Mouse (Mus musculus) Patski (cell line): ENCODE measurements around the gene Ccl25. TPM values are rescaled to one million over a fixed set of nuclear protein-coding genes. Genes with fewer than 3 reads are reported as not detected.

Experiments used
- ATAC-seq: fragments of 100-300 bp; one replicate; pipeline ENCODE4 v1.8.0; 2021
- CTCF ChIA-PET: fragments of 350-600 bp; sonication (Branson Sonifier 250); formaldehyde crosslinking; loops from one replicate; lab custom pipeline; 2022; ENCODE audit warnings: inconsistent platforms; lab: Charles Lee
- POLR2A ChIA-PET: fragments of 350-600 bp; sonication (Branson Sonifier 250); formaldehyde crosslinking; loops from one replicate; lab custom pipeline; 2022; ENCODE audit warnings: antibody characterized with exemption, inconsistent platforms; lab: Charles Lee
- DNase-seq: peaks from one replicate; pipeline ENCODE4 v3.0.0-alpha.2; 2011; ENCODE audit warnings: low read depth, low spot score
- H3K27me3 ChIP-seq: fragments of 371-371 bp; one replicate; pipeline ENCODE4 v1.5.1; 2021
- CTCF ChIP-seq: fragments of 100-300 bp; IDR thresholded peaks from one replicate; pipeline ENCODE4 v1.5.1; 2021
- in situ Hi-C: fragments of 300-500 bp; cut with MboI; formaldehyde crosslinking; loops from 3 replicates; pipeline ENCODE4 v1.11.1; 2018; ENCODE audit warnings: low pct_unique_long_range_greater_than_20kb, mixed read lengths
- polyA plus RNA-seq: library from polyadenylated mRNA; unstranded; gene quantifications from one replicate; pipeline ENCODE4 v1.2.3, GENCODE M21; 2021

Ccl25 gene
- polyA plus RNA-seq, 1 experiment from 2014 or later = 5.6 TPM

GRCm38 (mm10) chr8:4355455-4355854 lies 30.4 kb downstream of the Ccl25 start:
- DNase-seq (no peak), ATAC-seq (no peak)
- H3K27me3 ChIP-seq = no peaks in the 10 kb centered on the region
- ChIA-PET POLR2A (no interaction called here), CTCF (interaction anchor here (0.7 to 1.3 kb wide), 2 partner anchors 18 to 33 kb away, joined by 3 read pairs; no protein-coding TSS in a partner anchor)
- in situ Hi-C loops = loop anchor here (25.0 kb wide), 1 partner anchor 643 kb away; the partner anchor contains the start of gene Clec4g
- no peak for TF ChIP-seq CTCF

- no peak for ATAC-seq
- no peak for DNase-seq
- ChIA-PET POLR2A (no interaction called here), CTCF (no interaction called here)
- H3K27me3 ChIP-seq = no peaks in the 10 kb centered on the region
- no peak for TF ChIP-seq CTCF
- in situ Hi-C loops = loop anchor here (25.0 kb wide), 1 partner anchor 647 kb away; the partner anchor contains the start of gene Clec4g
Observed at GRCm38 (mm10) chr8:4359362-4359761, 34.4 kb downstream of the Ccl25 start.

GRCm38 (mm10) chr8:4360922-4361321 lies 35.9 kb downstream of the Ccl25 start:
- ATAC-seq (no peak), DNase-seq (no peak)
- POLR2A ChIA-PET = no interaction called here
- in situ Hi-C loops = loop anchor here (25.0 kb wide), 1 partner anchor 649 kb away; the partner anchor contains the start of gene Clec4g
- H3K27me3 ChIP-seq = no peaks in the 10 kb centered on the region
- TF ChIP-seq CTCF = no peak
- CTCF ChIA-PET = no interaction called here

GRCm38 (mm10) chr8:4366189-4366588 lies 41.2 kb downstream of the Ccl25 start:
- no peak for TF ChIP-seq CTCF
- in situ Hi-C loops = loop anchor here (25.0 kb wide), 1 partner anchor 654 kb away; the partner anchor contains the start of gene Clec4g
- POLR2A ChIA-PET = no interaction called here

GRCm38 (mm10) chr8:4367808-4368207 lies 42.8 kb downstream of the Ccl25 start:
- H3K27me3 ChIP-seq = no peaks in the 10 kb centered on the region
- TF ChIP-seq CTCF = no peak
- in situ Hi-C loops = loop anchor here (25.0 kb wide), 1 partner anchor 656 kb away; the partner anchor contains the start of gene Clec4g
- ATAC-seq (no peak), DNase-seq (no peak)
- POLR2A ChIA-PET = no interaction called here
- CTCF ChIA-PET = no interaction called here

More at GRCm38 (mm10) chr8:4366189-4366588, 41.2 kb downstream of the Ccl25 start:
- no peaks in the 10 kb centered on the region for H3K27me3 ChIP-seq
- DNase-seq (no peak), ATAC-seq (no peak)
- CTCF ChIA-PET = no interaction called here

- in situ Hi-C loops = loop anchor here (25.0 kb wide), 1 partner anchor 656 kb away; the partner anchor contains the start of gene Clec4g
- DNase-seq = no peak
- TF ChIP-seq CTCF = no peak
- ATAC-seq = no peak
- CTCF ChIA-PET = no interaction called here
- H3K27me3 ChIP-seq = no peaks in the 10 kb centered on the region
- POLR2A ChIA-PET = no interaction called here
Observed at GRCm38 (mm10) chr8:4368470-4368869, 43.5 kb downstream of the Ccl25 start.

GRCm38 (mm10) chr8:4370078-4370477 lies 45.1 kb downstream of the Ccl25 start:
- peak; percentile 68 for TF ChIP-seq CTCF
- ChIA-PET CTCF (interaction anchor here (0.6 to 1.5 kb wide), 4 partner anchors 18 to 230 kb away, joined by 3 to 4 read pairs (median 3); no protein-coding TSS in a partner anchor), POLR2A (interaction anchor here (0.6 kb wide), 1 partner anchor 121 kb away, joined by 3 read pairs; no protein-coding TSS in a partner anchor)
- in situ Hi-C loops = loop anchor here (5.0 to 25.0 kb wide), 4 partner anchors 118 to 658 kb away; partner anchors contain the start of genes Clec4g and Snapc2
- ATAC-seq (peak; percentile 65), DNase-seq (no peak)
- no peaks in the 10 kb centered on the region for H3K27me3 ChIP-seq

- ATAC-seq = no peak
- CTCF ChIA-PET = interaction anchor here (0.7 to 2.0 kb wide), 9 partner anchors 12 to 185 kb away, joined by 3 to 10 read pairs (median 4); no protein-coding TSS in a partner anchor
- DNase-seq = no peak
- in situ Hi-C loops = loop anchor here (5.0 to 25.0 kb wide), 4 partner anchors 120 to 660 kb away; partner anchors contain the start of genes Clec4g and Snapc2
- peak; percentile 45 for TF ChIP-seq CTCF
- POLR2A ChIA-PET = no interaction called here
- H3K27me3 ChIP-seq = no peaks in the 10 kb centered on the region
Observed at GRCm38 (mm10) chr8:4372657-4373056, 47.6 kb downstream of the Ccl25 start.

- DNase-seq = no peak
- POLR2A ChIA-PET = no interaction called here
- in situ Hi-C loops = loop anchor here (5.0 kb wide), 1 partner anchor 49 kb away; no protein-coding TSS in a partner anchor
Observed at GRCm38 (mm10) chr8:4401442-4401841, 76.4 kb downstream of the Ccl25 start.

GRCm38 (mm10) chr8:4403960-4404879 lies 79.2 kb downstream of the Ccl25 start:
- H3K27me3 ChIP-seq = peaks cover 8% of the 10 kb centered on the region
- no peak for DNase-seq
- in situ Hi-C loops = loop anchor here (5.0 kb wide), 1 partner anchor 52 kb away; no protein-coding TSS in a partner anchor
- ChIA-PET CTCF (no interaction called here), POLR2A (no interaction called here)
- TF ChIP-seq CTCF = no peak
- peak; percentile 29 for ATAC-seq

More at GRCm38 (mm10) chr8:4401442-4401841, 76.4 kb downstream of the Ccl25 start:
- H3K27me3 ChIP-seq = peaks cover 8% of the 10 kb centered on the region
- CTCF ChIA-PET = no interaction called here
- ATAC-seq = no peak
- no peak for TF ChIP-seq CTCF
